Mouse (Mus musculus) liver, embryonic 18 days (tissue): ENCODE measurements around the gene E2f4. TPM values are rescaled to one million over a fixed set of nuclear protein-coding genes. Genes with fewer than 3 reads are reported as not detected.

ENCODE experiments used
- polyA plus RNA-seq: library from polyadenylated mRNA; depleted of rRNA; stranded (reverse); fragments of >200 nt; gene quantifications from 2 replicates; pipeline ENCODE4 v1.2.3, GENCODE M21; 2012; rRNA removed

The E2f4 gene
- polyA plus RNA-seq: 121 and 133 TPM in 2 replicates

GRCm38 (mm10) chr8:105297511-105298192 is at the start of gene E2f4:
TSS of gene E2f4 (plus strand) at chr8:105297663.

GRCm38 (mm10) chr8:105254966-105255350 is 42.5 kb upstream of the E2f4 start, which contains the start of gene B3gnt9:
TSS of gene B3gnt9 (minus strand) at chr8:105255153.

GRCm38 (mm10) chr8:105264024-105264982 is 33.2 kb upstream of the E2f4 start, which contains the start of the genes Tradd and Fbxl8:
TSS of gene Tradd (minus strand) at chr8:105264609.
TSS of gene Fbxl8 (plus strand) at chr8:105264648.

GRCm38 (mm10) chr8:105269461-105269947 is 28.0 kb upstream of the E2f4 start, which contains the start of gene Hsf4:
TSS of gene Hsf4 (plus strand) at chr8:105269801.

GRCm38 (mm10) chr8:105275840-105276239 is 21.6 kb upstream of the E2f4 start, which contains the start of gene Nol3:
TSS of gene Nol3 (plus strand) at chr8:105276140.

GRCm38 (mm10) chr8:105289805-105290460 is 7.5 kb upstream of the E2f4 start, which contains the start of gene 4931428F04Rik:
TSS of gene 4931428F04Rik (minus strand) at chr8:105289864.

GRCm38 (mm10) chr8:105295895-105296573 is 1.4 kb upstream of the E2f4 start, which contains the start of gene Exoc3l:
TSS of gene Exoc3l (minus strand) at chr8:105296101.

GRCm38 (mm10) chr8:105305211-105306145 is 8.0 kb downstream of the E2f4 start, which contains the start of gene Elmo3:
TSS of gene Elmo3 (plus strand) at chr8:105305601.

GRCm38 (mm10) chr8:105326141-105326672 is 28.7 kb downstream of the E2f4 start, which contains the start of the genes Lrrc29 and Tmem208:
TSS of gene Lrrc29 (minus strand) at chr8:105326278.
TSS of gene Tmem208 (plus strand) at chr8:105326354.

GRCm38 (mm10) chr8:105347428-105348221 is 50.2 kb downstream of the E2f4 start, which contains the start of gene Fhod1:
TSS of gene Fhod1 (minus strand) at chr8:105347953.

GRCm38 (mm10) chr8:105348450-105349095 is 51.1 kb downstream of the E2f4 start, which contains the start of gene Slc9a5:
TSS of gene Slc9a5 (plus strand) at chr8:105348843.

Other genes with a start within 250 kb of the E2f4 start
- gene Ces3a, start 249.1 kb upstream of the E2f4 start, polyA plus RNA-seq: 30.4 and 58.8 TPM in 2 replicates
- gene Ces3b, start 213.9 kb upstream of the E2f4 start, polyA plus RNA-seq: 0.06 and 0.16 TPM in 2 replicates
- 0.14 and 0.16 TPM in 2 replicates for gene Ces4a, start 165.9 kb upstream of the E2f4 start, polyA plus RNA-seq
- 7.7 and 8.9 TPM in 2 replicates for gene Cbfb, start 127.0 kb upstream of the E2f4 start, polyA plus RNA-seq
- gene D230025D16Rik, start 72.5 kb upstream of the E2f4 start, polyA plus RNA-seq: 24.2 and 26.1 TPM in 2 replicates
- 2.0 TPM in 2 replicates for gene B3gnt9, start 42.5 kb upstream of the E2f4 start, polyA plus RNA-seq
- 7.9 and 8.0 TPM in 2 replicates for gene Tradd, start 33.1 kb upstream of the E2f4 start, polyA plus RNA-seq
- 1.6 and 1.8 TPM in 2 replicates for gene Fbxl8, start 33.0 kb upstream of the E2f4 start, polyA plus RNA-seq
- gene Hsf4, start 27.9 kb upstream of the E2f4 start, polyA plus RNA-seq: 0.08 and 0.17 TPM in 2 replicates
- 0.02 TPM in 2 replicates for gene Nol3, start 21.5 kb upstream of the E2f4 start, polyA plus RNA-seq
- gene 4931428F04Rik, start 7.8 kb upstream of the E2f4 start, polyA plus RNA-seq: 1.1 and 1.5 TPM in 2 replicates
- gene Exoc3l, start 1.6 kb upstream of the E2f4 start, polyA plus RNA-seq: 7.6 and 9.2 TPM in 2 replicates
- gene Elmo3, start 7.9 kb downstream of the E2f4 start, polyA plus RNA-seq: 10.1 and 10.5 TPM in 2 replicates
- 6.1 and 8.6 TPM in 2 replicates for gene Lrrc29, start 28.6 kb downstream of the E2f4 start, polyA plus RNA-seq
- gene Tmem208, start 28.7 kb downstream of the E2f4 start, polyA plus RNA-seq: 55.7 and 58.3 TPM in 2 replicates
- gene Fhod1, start 50.3 kb downstream of the E2f4 start, polyA plus RNA-seq: 4.5 and 5.2 TPM in 2 replicates
- gene Slc9a5, start 51.2 kb downstream of the E2f4 start, polyA plus RNA-seq: 0.91 and 1.0 TPM in 2 replicates
- 0.07 and 0.12 TPM in 2 replicates for gene Plekhg4, start 75.6 kb downstream of the E2f4 start, polyA plus RNA-seq
- gene Kctd19, start 115.8 kb downstream of the E2f4 start, polyA plus RNA-seq: 0.01 TPM in 2 replicates
- 0.07 and 0.08 TPM in 2 replicates for gene Lrrc36, start 115.9 kb downstream of the E2f4 start, polyA plus RNA-seq
- 1.7 and 2.6 TPM in 2 replicates for gene Tppp3, start 173.9 kb downstream of the E2f4 start, polyA plus RNA-seq
- gene Zdhhc1, start 199.2 kb downstream of the E2f4 start, polyA plus RNA-seq: 3.3 and 3.8 TPM in 2 replicates
- gene Hsd11b2, start 221.1 kb downstream of the E2f4 start, polyA plus RNA-seq: 0.28 and 0.29 TPM in 2 replicates